Mouse (Mus musculus) liver, postnatal 0 days (tissue): ENCODE results near the gene Baz2a.

Source experiments
- CTCF ChIP-seq: sonication (generic); IDR thresholded peaks from 2 replicates; pipeline ENCODE4 v1.5.1; 2016; ENCODE audit warnings: antibody characterized with exemption, low read depth
- EP300 ChIP-seq: IDR thresholded peaks from 2 replicates; pipeline ENCODE4 v1.6.1; 2016; ENCODE audit warnings: antibody characterized with exemption, low read depth, mild to moderate bottlenecking

- TF ChIP-seq EP300 (no peak), CTCF (no peak)
These were observed 41.6 kb upstream of the Baz2a start for GRCm38 (mm10) chr10:128049741-128050140.
